Mouse (Mus musculus): ENCODE measurements at regions not wholly inside any gene's neighbourhood (a gene's known extent, or its start where the extent isn't known, plus 50 kb on each side); places are given as distances from the start of the nearest gene placed in this dataset.

DNA sequence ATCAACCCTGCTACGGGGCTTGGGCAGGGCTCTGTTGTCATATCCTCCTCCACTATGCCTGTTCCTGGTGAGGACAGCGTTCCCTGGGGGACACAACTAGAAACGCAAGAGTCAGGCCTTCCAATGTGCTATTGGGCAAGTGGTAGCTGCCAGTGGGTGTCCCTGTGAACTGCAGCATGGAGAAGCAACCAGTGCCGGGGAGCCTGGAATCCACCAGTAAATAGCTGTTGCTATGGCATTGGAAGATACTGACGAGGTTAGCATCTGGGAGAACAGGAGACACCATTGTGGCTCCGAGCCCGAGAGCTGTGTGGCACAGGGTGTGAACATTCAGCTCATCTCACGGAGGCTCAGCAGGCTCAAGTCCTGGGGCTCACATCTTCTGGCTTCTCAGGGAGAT, 414.0 kb downstream of the Zfp536 start:
- intact Hi-C loops (cut with DNase I) = no loop called here

DNA sequence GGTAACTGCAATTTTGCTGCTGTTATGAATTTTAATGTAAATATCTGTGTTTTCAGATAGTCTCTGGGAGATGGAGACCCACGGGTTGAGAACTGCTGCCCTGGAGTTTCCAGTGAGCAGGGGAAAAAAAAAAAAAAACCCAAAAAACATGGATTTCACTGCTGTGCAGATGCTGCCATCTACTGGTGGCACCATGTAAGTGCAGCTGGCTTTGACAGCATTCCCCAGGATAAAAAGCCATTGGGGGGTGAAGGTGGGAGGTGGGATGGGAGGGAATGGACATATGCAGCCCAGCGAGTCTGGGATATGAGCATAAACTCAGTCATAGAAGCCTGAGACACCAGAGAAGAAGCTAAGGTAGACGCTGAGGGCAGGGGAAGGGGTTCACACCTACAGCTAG, 413.3 kb downstream of the Zfp536 start:
- intact Hi-C loops (cut with DNase I) = no loop called here
- no peak for DNase-seq (ENCODE audit: extremely low spot score in 1 of 2, low spot score in 2 of 2)
- Histone ChIP-seq H3K27ac (no peak overlapping the region), H3K4me3 (no peak overlapping the region)
- TF ChIP-seq CTCF (IDR thresholded peaks at IDR 0.05) = peak; percentile 93

More for the DNA sequence above, 414.0 kb downstream of the Zfp536 start:
- no peak overlapping the region for H3K4me3 ChIP-seq
- no peak for TF ChIP-seq CTCF (IDR thresholded peaks at IDR 0.05)
- H3K27ac ChIP-seq = no peak overlapping the region
- DNase-seq (ENCODE audit: extremely low spot score in 1 of 2, low spot score in 2 of 2) = no peak

- Histone ChIP-seq H3K4me3 (peak overlapping the region; percentile 32), H3K27ac (no peak overlapping the region)
- DNase-seq (ENCODE audit: extremely low spot score in 1 of 2, low spot score in 2 of 2) = no peak
- TF ChIP-seq CTCF (IDR thresholded peaks at IDR 0.05) = no peak
- intact Hi-C loops (cut with DNase I) = no loop called here
These were observed 411.5 kb downstream of the Zfp536 start for GRCm38 (mm10) chr7:37361802-37362441.

DNA sequence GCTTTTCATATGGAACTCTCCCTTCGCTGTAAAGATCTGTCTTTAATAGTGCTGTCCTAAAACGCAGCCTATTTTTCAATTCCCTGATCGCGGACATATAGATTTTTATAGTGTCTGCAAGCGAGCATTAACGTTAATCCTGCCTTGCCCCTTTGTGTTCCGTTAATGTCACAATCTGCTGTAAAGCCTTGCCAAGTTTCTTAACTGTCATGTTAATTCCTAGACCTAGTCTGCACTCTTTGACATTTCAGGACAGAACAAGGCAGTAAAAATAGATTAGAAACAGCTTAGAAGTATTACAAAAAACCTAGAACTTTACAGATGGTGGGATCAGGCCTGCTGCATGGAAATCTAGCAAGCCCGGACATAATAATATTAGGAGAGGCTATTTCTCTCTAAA, 410.6 kb downstream of the Zfp536 start:
- Histone ChIP-seq H3K27ac (no peak overlapping the region), H3K4me3 (no peak overlapping the region)
- DNase-seq (ENCODE audit: extremely low spot score in 1 of 2, low spot score in 2 of 2) = no peak
- intact Hi-C loops (cut with DNase I) = no loop called here
- TF ChIP-seq CTCF (IDR thresholded peaks at IDR 0.05) = no peak

DNA sequence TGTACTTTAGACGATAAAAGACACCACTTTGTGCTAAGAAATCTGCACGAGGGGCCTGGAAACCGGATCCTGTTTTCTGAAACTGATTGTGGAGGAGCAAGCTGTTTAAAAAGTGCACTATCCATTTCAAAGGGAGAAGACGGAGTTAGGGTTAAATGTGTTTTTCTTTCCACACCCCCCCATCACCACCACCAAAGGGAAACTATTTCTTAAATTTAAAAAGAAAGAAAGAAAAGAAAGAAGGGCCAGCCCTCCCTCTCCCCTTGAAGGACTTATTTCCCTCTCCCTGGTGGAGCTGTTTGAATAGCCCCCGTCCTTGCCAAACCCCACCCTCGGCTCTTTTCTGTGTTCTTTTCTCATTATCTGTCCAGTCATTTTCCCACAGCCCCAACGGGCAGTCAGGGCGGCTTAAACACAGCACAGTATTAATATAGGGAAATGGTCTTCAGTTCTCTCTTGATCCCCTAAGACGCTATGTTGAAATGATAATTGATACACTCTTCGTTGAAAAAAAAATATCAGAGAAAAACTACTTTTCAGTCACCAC, 409.7 kb downstream of the Zfp536 start:
- intact Hi-C loops (cut with DNase I) = no loop called here
- Histone ChIP-seq H3K4me3 (no peak overlapping the region), H3K27ac (no peak overlapping the region)
- DNase-seq (ENCODE audit: extremely low spot score in 1 of 2, low spot score in 2 of 2) = no peak
- no peak for TF ChIP-seq CTCF (IDR thresholded peaks at IDR 0.05)

GRCm38 (mm10) chr7:37364221-37364620, 409.2 kb downstream of the Zfp536 start:
- H3K4me3 ChIP-seq = no peak overlapping the region
- TF ChIP-seq CTCF (IDR thresholded peaks at IDR 0.05) = no peak
- no peak for DNase-seq (ENCODE audit: extremely low spot score in 1 of 2, low spot score in 2 of 2)
- no peak overlapping the region for H3K27ac ChIP-seq
- intact Hi-C loops (cut with DNase I) = no loop called here

GRCm38 (mm10) chr7:37366006-37366405, 407.4 kb downstream of the Zfp536 start:
- TF ChIP-seq CTCF (IDR thresholded peaks at IDR 0.05) = no peak
- DNase-seq (ENCODE audit: extremely low spot score in 1 of 2, low spot score in 2 of 2) = no peak
- intact Hi-C loops (cut with DNase I) = no loop called here
- H3K27ac ChIP-seq = no peak overlapping the region
- no peak overlapping the region for H3K4me3 ChIP-seq

GRCm38 (mm10) chr7:37369698-37370097, 403.7 kb downstream of the Zfp536 start:
- TF ChIP-seq CTCF (IDR thresholded peaks at IDR 0.05) = peak; percentile 55
- no peak overlapping the region for H3K27ac ChIP-seq

GRCm38 (mm10) chr7:37373864-37374263, 399.6 kb downstream of the Zfp536 start:
- H3K27ac ChIP-seq = no peak overlapping the region
- peak; percentile 80 to 85 for DNase-seq (ENCODE audit: extremely low spot score in 1 of 2, low spot score in 2 of 2)
- no peak; the same call in none of the 2 replicates for TF ChIP-seq CTCF (IDR thresholded peaks at IDR 0.05)
- intact Hi-C loops (cut with DNase I) = loop anchor here (2.0 to 10.0 kb wide), 6 partner anchors 401 to 891 kb away; no protein-coding TSS in a partner anchor
- no peak overlapping the region for H3K4me3 ChIP-seq

More at GRCm38 (mm10) chr7:37369698-37370097, 403.7 kb downstream of the Zfp536 start:
- intact Hi-C loops (cut with DNase I) = loop anchor here (5.0 to 10.0 kb wide), 3 partner anchors 773 to 895 kb away; no protein-coding TSS in a partner anchor
- DNase-seq (ENCODE audit: extremely low spot score in 1 of 2, low spot score in 2 of 2) = no peak
- no peak overlapping the region for H3K4me3 ChIP-seq

DNA sequence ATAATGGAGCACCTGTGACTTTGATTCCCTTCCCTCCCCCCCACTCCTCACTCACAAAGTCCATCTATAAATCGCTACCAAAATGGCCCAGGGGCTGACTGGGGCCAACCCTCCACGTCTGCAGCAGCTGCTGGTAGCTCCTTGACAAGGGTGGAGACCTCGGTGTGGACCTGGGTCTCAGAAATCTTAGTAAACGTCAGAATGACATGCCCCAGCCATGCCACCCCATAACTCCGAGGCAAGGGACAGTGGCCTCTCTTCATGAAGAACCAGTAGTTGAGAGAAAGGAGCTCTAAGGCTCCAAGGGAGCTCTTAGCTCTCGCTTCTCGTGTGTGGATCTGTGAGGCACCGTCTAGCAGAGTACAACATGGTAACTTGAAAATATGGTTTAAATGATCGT, 398.4 kb downstream of the Zfp536 start:
- intact Hi-C loops (cut with DNase I) = loop anchor here (2.0 to 10.0 kb wide), 5 partner anchors 400 to 890 kb away; no protein-coding TSS in a partner anchor
- TF ChIP-seq CTCF (IDR thresholded peaks at IDR 0.05) = no peak
- H3K27ac ChIP-seq = no peak overlapping the region
- H3K4me3 ChIP-seq = no peak overlapping the region
- no peak for DNase-seq (ENCODE audit: extremely low spot score in 1 of 2, low spot score in 2 of 2)

- H3K27ac ChIP-seq = no peak overlapping the region
- no peak for DNase-seq (ENCODE audit: extremely low spot score in 1 of 2, low spot score in 2 of 2)
- no peak for TF ChIP-seq CTCF (IDR thresholded peaks at IDR 0.05)
- intact Hi-C loops (cut with DNase I) = loop anchor here (2.0 to 10.0 kb wide), 5 partner anchors 399 to 889 kb away; no protein-coding TSS in a partner anchor
- H3K4me3 ChIP-seq = no peak overlapping the region
These were observed 397.9 kb downstream of the Zfp536 start for GRCm38 (mm10) chr7:37375591-37375990.

GRCm38 (mm10) chr7:37376207-37376606, 397.2 kb downstream of the Zfp536 start:
- H3K4me3 ChIP-seq = no peak overlapping the region
- no peak for DNase-seq (ENCODE audit: extremely low spot score in 1 of 2, low spot score in 2 of 2)
- intact Hi-C loops (cut with DNase I) = loop anchor here (5.0 to 10.0 kb wide), 2 partner anchors 781 to 889 kb away; no protein-coding TSS in a partner anchor
- TF ChIP-seq CTCF (IDR thresholded peaks at IDR 0.05) = no peak
- H3K27ac ChIP-seq = no peak overlapping the region

Measured in left cerebral cortex, adult 2 months (tissue).